Mouse (Mus musculus) lung, embryonic 15.5 days (tissue): ENCODE measurements at regions not wholly inside any gene's neighbourhood (a gene's known extent, or its start where the extent isn't known, plus 50 kb on each side); places are given as distances from the start of the nearest gene placed in this dataset.

ENCODE experiments used
- ATAC-seq: fragments of 200-750 bp; cut with Nextera tagmentation; 2 replicates; pipeline ENCODE4 v1.8.0; 2017; ENCODE audit warnings: moderate number of reproducible peaks, borderline replicate concordance; ENCODE audit not compliant: low FRiP score, low TSS enrichment; ENCODE audit errors: extremely low read depth
- H3K27ac ChIP-seq: fragments of 300-500 bp; sonication (generic); 2 replicates; pipeline ENCODE4 v1.5.1; 2015; ENCODE audit warnings: moderate library complexity, mild to moderate bottlenecking, inconsistent platforms
- H3K27me3 ChIP-seq: fragments of 300-500 bp; sonication (generic); 2 replicates; pipeline ENCODE4 v1.6.1; 2015; ENCODE audit warnings: inconsistent platforms
- H3K36me3 ChIP-seq: fragments of 300-500 bp; sonication (generic); 2 replicates; pipeline ENCODE4 v1.6.1; 2015; ENCODE audit warnings: inconsistent platforms
- H3K4me1 ChIP-seq: fragments of 300-500 bp; sonication (generic); 2 replicates; pipeline ENCODE4 v1.6.1; 2015; ENCODE audit warnings: inconsistent platforms
- H3K4me2 ChIP-seq: fragments of 300-500 bp; sonication (generic); 2 replicates; pipeline ENCODE4 v1.6.1; 2015; ENCODE audit warnings: inconsistent platforms, mild to moderate bottlenecking, moderate library complexity
- H3K4me3 ChIP-seq: fragments of 300-500 bp; sonication (generic); 2 replicates; pipeline ENCODE4 v1.5.1; 2015; ENCODE audit warnings: mild to moderate bottlenecking, inconsistent platforms
- H3K9ac ChIP-seq: fragments of 300-500 bp; sonication (generic); 2 replicates; pipeline ENCODE4 v1.6.1; 2015; ENCODE audit warnings: inconsistent platforms
- H3K9me3 ChIP-seq: fragments of 300-500 bp; sonication (generic); 2 replicates; pipeline ENCODE4 v1.6.1; 2016; ENCODE audit warnings: inconsistent platforms
- WGBS: fragments of 180-500 bp; shearing (Covaris S2); methylation state at CpG from one replicate; pipeline ENCODE4 v1.1.7; 2015; 5-methylcytosine and 5-hydroxymethylcytosine counted together

- no peaks in the 10 kb centered on the region for H3K36me3 ChIP-seq
- no peak for ATAC-seq
- no peaks in the 10 kb centered on the region for H3K27me3 ChIP-seq
Measured at GRCm38 (mm10) chr3:36332016-36332415, 109.9 kb upstream of the Qrfpr start.

GRCm38 (mm10) chr3:36330656-36331055 lies 108.5 kb upstream of the Qrfpr start:
- no peak for ATAC-seq
- H3K36me3 ChIP-seq: no peaks in the 10 kb centered on the region
- 33% methylated on average over 9 of the region's 9 CpGs for WGBS
- H3K4me1 ChIP-seq: no peaks in the 10 kb centered on the region
- H3K27me3 ChIP-seq: no peaks in the 10 kb centered on the region
- no peak overlapping the region for H3K27ac ChIP-seq
- H3K4me2 ChIP-seq: no peak overlapping the region
- no peaks in the 10 kb centered on the region for H3K9me3 ChIP-seq
- no peak overlapping the region for H3K9ac ChIP-seq
- H3K4me3 ChIP-seq: no peak overlapping the region

More at GRCm38 (mm10) chr3:36332016-36332415, 109.9 kb upstream of the Qrfpr start:
- Histone ChIP-seq H3K4me1 (no peaks in the 10 kb centered on the region), H3K27ac (no peak overlapping the region), H3K4me2 (no peak overlapping the region), H3K9me3 (no peaks in the 10 kb centered on the region), H3K4me3 (no peak overlapping the region), H3K9ac (no peak overlapping the region)
- 86% methylated on average over 6 of the region's 6 CpGs for WGBS

GRCm38 (mm10) chr3:36329631-36330030 lies 107.5 kb upstream of the Qrfpr start:
- H3K27ac ChIP-seq: no peak overlapping the region
- no peak for ATAC-seq
- no peaks in the 10 kb centered on the region for H3K36me3 ChIP-seq
- no peak overlapping the region for H3K4me2 ChIP-seq
- H3K4me1 ChIP-seq: no peaks in the 10 kb centered on the region
- 60% methylated on average over 7 of the region's 7 CpGs for WGBS
- H3K4me3 ChIP-seq: no peak overlapping the region
- H3K9me3 ChIP-seq: no peaks in the 10 kb centered on the region
- H3K9ac ChIP-seq: no peak overlapping the region
- H3K27me3 ChIP-seq: no peaks in the 10 kb centered on the region

DNA sequence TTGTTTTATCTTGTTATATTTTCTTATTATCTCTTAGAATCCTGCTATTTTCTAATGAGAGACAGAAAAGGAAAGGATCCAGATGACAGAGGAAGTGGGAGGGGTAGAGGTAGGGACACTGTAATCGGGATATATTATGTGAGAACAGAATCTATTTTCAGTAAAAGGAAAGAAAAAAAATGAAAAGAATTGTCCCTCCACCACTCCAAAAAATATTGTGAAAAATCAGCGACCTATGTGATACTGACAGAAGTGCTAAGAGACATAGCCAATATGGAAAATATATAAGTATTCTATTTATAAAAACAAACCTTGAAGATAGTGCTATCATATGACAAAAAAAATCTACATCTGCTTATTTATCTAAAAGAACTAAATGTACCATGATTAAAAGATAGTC lies 106.8 kb upstream of the Qrfpr start:
- H3K9ac ChIP-seq: no peak overlapping the region
- H3K4me1 ChIP-seq: no peaks in the 10 kb centered on the region
- H3K36me3 ChIP-seq: no peaks in the 10 kb centered on the region
- no peak overlapping the region for H3K27ac ChIP-seq
- WGBS: 25% methylated on average over 2 of the region's 2 CpGs
- no peak overlapping the region for H3K4me2 ChIP-seq
- H3K4me3 ChIP-seq: no peak overlapping the region
- H3K27me3 ChIP-seq: no peaks in the 10 kb centered on the region
- H3K9me3 ChIP-seq: no peaks in the 10 kb centered on the region
- ATAC-seq: no peak

- ATAC-seq: no peak
- Histone ChIP-seq H3K36me3 (no peaks in the 10 kb centered on the region), H3K27me3 (no peaks in the 10 kb centered on the region), H3K4me2 (no peak overlapping the region), H3K4me3 (no peak overlapping the region), H3K9ac (no peak overlapping the region), H3K9me3 (no peaks in the 10 kb centered on the region), H3K4me1 (no peaks in the 10 kb centered on the region), H3K27ac (no peak overlapping the region)
Measured at GRCm38 (mm10) chr3:36318635-36319034, 96.5 kb upstream of the Qrfpr start.

GRCm38 (mm10) chr3:36311337-36311736 lies 89.2 kb upstream of the Qrfpr start:
- Histone ChIP-seq H3K9me3 (no peaks in the 10 kb centered on the region), H3K4me3 (no peak overlapping the region), H3K4me1 (no peaks in the 10 kb centered on the region), H3K9ac (no peak overlapping the region), H3K27ac (no peak overlapping the region), H3K36me3 (no peaks in the 10 kb centered on the region), H3K4me2 (no peak overlapping the region), H3K27me3 (no peaks in the 10 kb centered on the region)
- no peak for ATAC-seq
- 14% methylated on average over 3 of the region's 3 CpGs for WGBS

DNA sequence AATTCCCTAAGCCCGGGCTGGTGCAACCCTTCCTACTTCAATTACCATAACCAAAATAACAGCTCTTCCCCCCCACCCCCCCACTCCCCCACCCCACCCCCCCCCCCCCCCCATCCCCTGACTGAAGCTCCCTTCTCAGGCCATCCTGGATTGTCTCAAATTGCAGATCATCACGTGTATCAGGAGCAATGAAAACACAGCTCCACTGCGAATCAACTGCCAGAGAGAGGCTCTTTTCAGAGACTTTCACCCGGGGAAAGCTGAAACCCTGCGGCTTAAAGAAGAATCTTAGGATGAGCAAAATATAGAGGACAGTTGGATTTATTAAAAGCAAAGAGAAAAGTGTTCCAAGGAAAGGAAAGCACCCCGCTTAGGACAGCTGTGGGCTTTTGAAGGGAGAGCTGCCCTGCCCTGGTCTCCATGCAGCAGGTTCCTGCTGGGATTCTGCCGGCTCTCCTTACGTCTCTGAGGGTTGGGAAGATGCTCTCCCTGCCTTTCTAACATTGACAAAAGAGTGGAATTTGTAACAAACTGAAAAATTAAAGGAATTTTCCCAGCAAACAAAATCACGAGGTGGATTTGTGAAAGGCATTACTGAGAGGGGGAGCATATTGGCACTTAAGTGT lies 88.6 kb upstream of the Qrfpr start:
- Histone ChIP-seq H3K4me3 (no peak overlapping the region), H3K9me3 (no peaks in the 10 kb centered on the region), H3K4me1 (no peaks in the 10 kb centered on the region), H3K27me3 (no peaks in the 10 kb centered on the region), H3K9ac (no peak overlapping the region), H3K27ac (no peak overlapping the region), H3K36me3 (no peaks in the 10 kb centered on the region), H3K4me2 (no peak overlapping the region)
- 4% methylated on average over 9 of the region's 9 CpGs for WGBS
- no peak for ATAC-seq

- Histone ChIP-seq H3K4me2 (no peak overlapping the region), H3K27me3 (no peaks in the 10 kb centered on the region), H3K27ac (no peak overlapping the region), H3K36me3 (no peaks in the 10 kb centered on the region), H3K9ac (no peak overlapping the region), H3K9me3 (no peaks in the 10 kb centered on the region), H3K4me3 (no peak overlapping the region), H3K4me1 (no peaks in the 10 kb centered on the region)
- WGBS: 29% methylated on average over 3 of the region's 3 CpGs
- ATAC-seq: no peak
Measured at GRCm38 (mm10) chr3:36296792-36297191, 74.7 kb upstream of the Qrfpr start.

DNA sequence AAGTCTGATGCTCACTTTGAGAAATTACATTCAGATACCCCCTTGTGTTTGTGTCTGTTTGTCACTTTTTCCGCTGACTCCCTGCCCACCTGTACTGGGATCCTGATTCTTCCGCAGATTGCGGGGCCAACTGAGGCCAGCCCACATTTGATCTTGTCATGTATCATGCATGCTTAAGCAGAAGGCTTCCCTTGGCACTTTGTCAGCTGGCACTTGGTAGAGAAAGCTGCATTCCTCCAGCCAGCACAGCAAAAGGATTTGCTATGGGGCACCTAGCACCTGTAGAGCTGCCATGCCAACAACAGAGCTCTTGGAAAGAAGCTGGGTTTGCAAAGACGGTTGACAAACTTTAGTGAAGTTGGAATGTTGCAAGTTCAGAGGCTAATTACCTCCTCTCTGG lies 69.9 kb upstream of the Qrfpr start:
- Histone ChIP-seq H3K27me3 (no peaks in the 10 kb centered on the region), H3K4me1 (no peaks in the 10 kb centered on the region), H3K9ac (no peak overlapping the region), H3K4me3 (no peak overlapping the region), H3K27ac (no peak overlapping the region), H3K4me2 (no peak overlapping the region), H3K9me3 (no peaks in the 10 kb centered on the region), H3K36me3 (no peaks in the 10 kb centered on the region)
- 97% methylated on average over 4 of the region's 4 CpGs for WGBS
- no peak for ATAC-seq

GRCm38 (mm10) chr3:36284066-36284465 lies 62.0 kb upstream of the Qrfpr start:
- Histone ChIP-seq H3K4me1 (no peaks in the 10 kb centered on the region), H3K36me3 (no peaks in the 10 kb centered on the region), H3K27ac (no peak overlapping the region), H3K4me3 (no peak overlapping the region), H3K4me2 (no peak overlapping the region), H3K27me3 (no peaks in the 10 kb centered on the region), H3K9me3 (no peaks in the 10 kb centered on the region), H3K9ac (no peak overlapping the region)
- WGBS: 69% methylated on average over 5 of the region's 5 CpGs
- no peak for ATAC-seq

- no peak overlapping the region for H3K27ac ChIP-seq
- WGBS: 45% methylated on average over 1 of the region's 1 CpGs
- no peaks in the 10 kb centered on the region for H3K36me3 ChIP-seq
- no peak overlapping the region for H3K4me2 ChIP-seq
- H3K9ac ChIP-seq: no peak overlapping the region
- no peak for ATAC-seq
- H3K4me1 ChIP-seq: no peaks in the 10 kb centered on the region
- no peaks in the 10 kb centered on the region for H3K9me3 ChIP-seq
- H3K4me3 ChIP-seq: no peak overlapping the region
- no peaks in the 10 kb centered on the region for H3K27me3 ChIP-seq
Measured at GRCm38 (mm10) chr3:36275502-36275901, 53.4 kb upstream of the Qrfpr start.
